Mouse (Mus musculus): ENCODE data around the gene Pfpl.

Pfpl gene

GRCm38 (mm10) chr19:12464127-12464526 lies 36.4 kb downstream of the Pfpl start:
- no peak for DNase-seq (ENCODE audit: extremely low read depth, low read depth, low spot score)

GRCm38 (mm10) chr19:12464674-12465073 lies 37.0 kb downstream of the Pfpl start:
- DNase-seq (ENCODE audit: extremely low read depth, low read depth, low spot score): no peak

DNA sequence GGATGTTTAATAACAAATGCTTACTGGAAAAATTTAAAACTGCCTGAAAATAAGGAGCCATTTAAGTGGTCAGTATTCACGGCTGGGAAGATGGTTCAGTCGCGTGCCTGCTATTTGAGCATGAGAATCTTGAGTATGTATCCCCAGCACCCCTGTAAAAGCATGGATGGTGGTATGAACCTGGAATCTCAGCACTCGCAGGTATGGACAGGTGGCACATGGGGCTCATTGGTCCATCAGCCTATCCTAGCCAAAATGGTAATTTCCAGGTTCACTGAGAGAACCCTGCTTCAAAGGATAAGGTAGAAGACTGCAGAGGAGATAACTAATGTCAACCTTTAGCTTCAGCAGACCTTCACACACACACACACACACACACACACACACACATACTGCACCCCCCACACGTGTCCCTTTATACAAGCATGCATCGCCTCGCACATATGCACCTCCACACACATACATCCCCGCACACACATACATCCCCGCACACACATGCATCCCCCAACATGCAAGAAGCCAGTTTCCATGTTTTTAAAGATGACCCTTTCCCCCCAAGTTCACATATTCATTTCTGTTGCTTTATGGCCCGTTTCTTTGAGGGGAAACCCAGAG lies 37.9 kb downstream of the Pfpl start:
- no peak for DNase-seq (ENCODE audit: extremely low read depth, low read depth, low spot score)

- no peak for DNase-seq (ENCODE audit: extremely low read depth, low read depth, low spot score)
These were observed 38.5 kb downstream of the Pfpl start for GRCm38 (mm10) chr19:12466204-12466603.

GRCm38 (mm10) chr19:12467436-12467835 lies 39.7 kb downstream of the Pfpl start:
- no peak for DNase-seq (ENCODE audit: extremely low read depth, low read depth, low spot score)

- no peak for DNase-seq (ENCODE audit: extremely low read depth, low read depth, low spot score)
These were observed 44.2 kb downstream of the Pfpl start for GRCm38 (mm10) chr19:12471866-12472265.

DNA sequence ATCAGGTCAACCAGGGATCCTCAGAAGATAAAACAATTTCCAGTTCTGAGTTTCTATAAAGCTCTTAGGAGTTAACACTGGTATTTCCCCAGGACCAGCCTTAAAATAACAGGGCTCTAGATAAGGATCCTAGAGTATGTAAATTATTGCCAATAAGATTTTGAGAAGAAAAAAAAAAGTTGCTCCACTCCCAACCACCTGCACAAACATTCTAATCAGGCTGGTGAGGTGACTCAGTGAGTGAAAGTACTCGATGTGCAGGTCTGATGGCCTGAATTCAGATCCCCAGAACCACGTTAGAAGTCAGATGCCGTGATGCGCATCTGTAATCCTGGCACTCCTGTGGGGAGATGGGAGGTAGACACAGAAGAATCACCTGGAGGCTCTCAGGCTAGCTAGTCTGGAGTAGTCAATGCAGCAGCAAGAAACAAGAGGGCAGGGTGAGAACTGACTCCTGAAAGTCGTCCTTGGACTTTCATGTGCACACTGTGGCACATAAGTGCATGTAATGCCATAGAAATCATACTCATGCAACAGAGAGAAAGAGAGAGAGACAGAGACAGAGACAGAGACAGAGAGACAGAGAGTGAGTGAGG lies 44.8 kb downstream of the Pfpl start:
- no peak for DNase-seq (ENCODE audit: extremely low read depth, low read depth, low spot score)

DNA sequence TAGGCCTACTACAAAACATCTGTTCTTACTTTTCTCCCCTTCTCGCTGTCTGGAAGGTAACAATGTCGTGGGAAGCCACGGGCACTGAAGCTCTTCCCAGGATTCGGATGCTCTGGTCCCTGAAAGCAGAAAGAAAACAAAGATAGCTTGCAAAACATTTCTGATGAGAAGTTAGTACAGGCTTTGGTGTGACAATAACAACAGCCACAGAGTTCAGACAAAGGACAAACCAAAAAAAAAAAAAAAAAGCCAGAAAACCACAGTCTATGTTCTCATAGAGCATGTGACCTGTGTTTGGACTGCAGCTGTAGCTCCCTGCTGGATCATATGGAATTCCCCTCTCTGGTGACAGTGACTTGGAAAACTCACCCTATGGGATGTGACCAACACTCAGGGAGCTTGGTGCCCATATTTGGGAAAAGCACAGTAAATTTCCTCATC lies 45.5 kb downstream of the Pfpl start:
- DNase-seq (ENCODE audit: extremely low read depth, low read depth, low spot score): no peak

DNA sequence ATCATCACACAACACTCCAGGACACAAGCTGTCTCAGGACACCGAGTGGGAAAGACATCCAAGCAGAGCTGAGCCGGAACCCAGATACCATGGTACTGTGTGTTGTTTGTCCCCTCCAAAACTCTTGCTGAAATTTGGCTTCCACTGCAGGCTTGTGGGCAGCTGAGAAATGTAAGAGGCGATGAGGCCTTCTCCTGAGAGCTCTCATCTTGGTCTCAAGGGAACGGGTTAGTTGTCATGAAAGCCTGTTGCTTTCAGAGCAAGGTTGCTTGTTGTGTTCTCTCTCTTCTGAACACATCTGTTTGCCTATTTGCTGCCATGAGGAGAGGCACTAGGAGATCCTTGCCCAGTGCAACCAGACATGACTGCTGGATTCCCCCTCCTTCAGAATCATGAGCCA lies 46.2 kb downstream of the Pfpl start:
- DNase-seq (ENCODE audit: extremely low read depth, low read depth, low spot score): no peak

GRCm38 (mm10) chr19:12475380-12476250 lies 47.9 kb downstream of the Pfpl start:
- DNase-seq (ENCODE audit: extremely low read depth, low read depth, low spot score): no peak

DNA sequence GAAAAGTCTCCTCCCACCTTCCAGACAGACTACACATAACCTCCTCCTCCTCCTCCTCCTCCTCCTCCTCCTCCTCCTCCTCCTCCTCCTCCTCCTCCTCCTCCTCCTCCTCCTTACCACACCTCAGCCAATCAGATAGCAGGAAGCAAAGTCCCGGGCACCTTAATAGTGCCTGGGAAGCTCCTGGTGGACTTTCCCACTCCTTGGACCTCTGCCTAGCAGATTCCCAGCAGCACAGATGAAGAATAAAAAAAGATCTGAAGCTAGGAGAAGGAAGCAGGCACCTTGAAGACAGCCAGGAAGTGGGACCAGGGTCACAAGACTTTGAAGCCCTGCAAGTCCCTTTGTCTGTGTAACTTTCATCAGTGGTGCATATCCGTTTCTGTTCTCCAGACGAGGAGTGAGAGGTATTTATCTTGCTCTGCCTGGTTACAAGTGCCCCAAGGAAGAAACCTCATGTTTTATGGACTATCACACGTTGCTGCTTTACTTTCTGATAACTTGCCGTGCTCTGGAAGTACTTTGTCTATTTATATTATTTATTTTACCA lies 49.1 kb downstream of the Pfpl start:
- no peak for DNase-seq (ENCODE audit: extremely low read depth, low read depth, low spot score)

GRCm38 (mm10) chr19:12478369-12478768 lies 50.7 kb downstream of the Pfpl start:
- DNase-seq (ENCODE audit: extremely low read depth, low read depth, low spot score): no peak
